In genomic region chr5:36462810-36463209, GRCm38 (mm10) we compare ENCODE assay signal across 8 mouse cellular contexts. TPM values are rescaled to one million over a fixed set of nuclear protein-coding genes. Genes with fewer than 3 reads are reported as not detected.
A peak's percentile ranks its signal among the peaks of the same experiment; 100 is the strongest.
DNase-seq lines count a peak whose midpoint lies in the region; ATAC-seq and TF ChIP-seq lines count a peak whose summit lies in the region.

No protein-coding gene starts in this region.

- H3K9ac ChIP-seq in MEL (ENCODE audit: control insufficient read depth, low read depth, low read length, poor library complexity, severe bottlenecking): no peak overlapping the region

- TF ChIP-seq EP300 in MEL (IDR thresholded peaks at IDR 0.05; ENCODE audit: low read depth in 1 of 2, low read length in 2 of 2): no peak

- peaks cover 24% of the 10 kb centered on the region for H3K79me2 ChIP-seq in MEL (ENCODE audit: control insufficient read depth, insufficient read depth, low read length, poor library complexity)

- H3K27ac ChIP-seq in MEL (ENCODE audit: control insufficient read depth, low read depth, low read length): no peak overlapping the region
- H3K27ac ChIP-seq in cerebellum, adult 2 months (ENCODE audit: insufficient read depth, low read length): no peak overlapping the region
- no peak overlapping the region for H3K27ac ChIP-seq in layer of hippocampus, adult 2 months

- 11% methylated on average over 7 of the region's 7 CpGs for WGBS in cerebellum, adult 2 months

- H3K27me3 ChIP-seq in MEL (ENCODE audit: control insufficient read depth in 1 of 2, insufficient read depth in 2 of 2, low read length in 2 of 2): no peaks in the 10 kb centered on the region
- H3K27me3 ChIP-seq in cerebellum, adult 2 months (ENCODE audit: control insufficient read depth, insufficient read depth, low read length): no peaks in the 10 kb centered on the region

- ATAC-seq in cerebellum, adult (ENCODE audit: insufficient number of reproducible peaks, low FRiP score, low TSS enrichment): no peak

- no peak for TF ChIP-seq POLR2A in MEL (IDR thresholded peaks at IDR 0.05; ENCODE audit: control insufficient read depth in 1 of 2, insufficient read depth in 1 of 2, low read depth in 1 of 2, low read length in 2 of 2, poor library complexity in 1 of 2)
- TF ChIP-seq POLR2A in cerebellum, adult 2 months (IDR thresholded peaks at IDR 0.05; ENCODE audit: borderline replicate concordance, insufficient read depth, low read length): no peak

- H3K4me1 ChIP-seq in MEL (ENCODE audit: control insufficient read depth in 1 of 2, insufficient read depth in 2 of 2, low read length in 2 of 2): peaks cover 2 to 15% of the 10 kb centered on the region in 2 experiments; a peak in 3 of 4 replicates
- peaks cover 4% of the 10 kb centered on the region; the same call in 1 of the 2 replicates for H3K4me1 ChIP-seq in cerebellum, adult 2 months (ENCODE audit: control insufficient read depth, insufficient read depth, low read length)

- peak; percentile 69 for DNase-seq in cerebellum, adult 11 months
- DNase-seq in MEL (ENCODE audit: low read depth, low spot score): peak; percentile 87
- peak; percentile 68 to 82 for DNase-seq in cerebellum, adult 2 months
- peak; percentile 56 for DNase-seq in gastrocnemius, postnatal 25 days
- DNase-seq in layer of hippocampus, adult 2 months (ENCODE audit: low spot score in 2 of 2): peak; percentile 58 to 89
- peak; percentile 89 for DNase-seq in lung, postnatal 36 days
- DNase-seq in spleen, adult 12 weeks (ENCODE audit: low spot score): peak; percentile 75

- peak; percentile 98 to 99 (median 99) for TF ChIP-seq CTCF in MEL (IDR thresholded peaks at IDR 0.05 in 2 of 3, conservative IDR thresholded peaks at IDR 0.05 in 1 of 3; ENCODE audit: control insufficient read depth in 1 of 3, insufficient read depth in 1 of 3, low read depth in 2 of 3, low read length in 3 of 3, poor library complexity in 1 of 3, severe bottlenecking in 1 of 3)
- TF ChIP-seq CTCF in cerebellum, adult 2 months (IDR thresholded peaks at IDR 0.05; ENCODE audit: borderline replicate concordance, insufficient read depth, low read depth, low read length): peak; percentile 88
- peak; percentile 98 for TF ChIP-seq CTCF in layer of hippocampus, adult 2 months (conservative IDR thresholded peaks at IDR 0.05)

- no peaks in the 10 kb centered on the region for H3K9me3 ChIP-seq in MEL (replicated peaks; ENCODE audit: insufficient read depth, low read length)

- peak; percentile 96 for TF ChIP-seq RAD21 in MEL (IDR thresholded peaks at IDR 0.05; ENCODE audit: low read depth, low read length)

- peaks cover 0 to 14% of the 10 kb centered on the region in 2 experiments; a peak in 2 of 4 replicates for H3K36me3 ChIP-seq in MEL (ENCODE audit: control insufficient read depth in 1 of 2, insufficient read depth in 2 of 2, low read length in 2 of 2)

- H3K4me3 ChIP-seq in MEL (ENCODE audit: control insufficient read depth in 1 of 2, insufficient read depth in 1 of 2, low read depth in 2 of 2, low read length in 2 of 2): no peak overlapping the region
- H3K4me3 ChIP-seq in cerebellum, adult 2 months (replicated peaks; ENCODE audit: insufficient read depth, low read depth, low read length): no peak overlapping the region
- H3K4me3 ChIP-seq in layer of hippocampus, adult 2 months: no peak overlapping the region

TF ChIP-seq in MEL, 35 proteins besides CTCF, POLR2A, EP300 and RAD21:
- peak; percentile 58 for TF ChIP-seq ZNF384 (IDR thresholded peaks at IDR 0.05; ENCODE audit: low read depth, low read length)
- TF ChIP-seq MYC (IDR thresholded peaks at IDR 0.05; ENCODE audit: low read depth, low read length): 0 out of 2 replicates have a peak, but pooled peaks have one; percentile 21
- TF ChIP-seq SMC3 (IDR thresholded peaks at IDR 0.05; ENCODE audit: low read depth, low read length): peak; percentile 99
- peak; percentile 92; the same call in 1 of the 2 replicates for TF ChIP-seq MAZ (IDR thresholded peaks at IDR 0.05; ENCODE audit: low read depth, low read length)
- no peak for TF ChIP-seq KAT2A (conservative IDR thresholded peaks at IDR 0.05; ENCODE audit: low read depth, low read length)
- TF ChIP-seq TAL1 (IDR thresholded peaks at IDR 0.05; ENCODE audit: low read length): no peak
- peak; percentile 71 for TF ChIP-seq SIN3A (IDR thresholded peaks at IDR 0.05; ENCODE audit: low read length)
- TF ChIP-seq ZC3H11A (IDR thresholded peaks at IDR 0.05; ENCODE audit: low read depth, low read length): peak; percentile 95

RNA-seq across cellular contexts. Expression of gene Grpel1, which starts 2.0 kb away (rescaled TPM):
- 68.0 and 75.7 TPM in 2 replicates for total RNA-seq in MEL (2012; rRNA removed)
- 10 to 100 TPM; 41.1 to 87.4 TPM for polyA plus RNA-seq in MEL (2012; ENCODE audit: insufficient read depth in 1 of 2, insufficient read length in 2 of 2, low read depth in 1 of 2, low replicate concordance in 2 of 2, missing spikeins in 1 of 2)
- polyA plus RNA-seq in cerebellum, adult 2 months (2012; rRNA removed): 25.8 and 27.3 TPM in 2 replicates
- 10 to 100 TPM; 31.7 to 33.2 TPM for total RNA-seq in gastrocnemius, postnatal 25 days (2021)
- 10 to 100 TPM; 24.0 to 24.5 TPM for total RNA-seq in layer of hippocampus, adult 2 months (2021)

RNA-seq across cellular contexts. Expression of gene Tada2b, which starts 21.3 kb away (rescaled TPM):
- 8.9 and 9.6 TPM in 2 replicates for total RNA-seq in MEL (2012; rRNA removed)
- 10 to 100 TPM in 1 of 2 experiments, not detected in 1; 24.9 TPM for polyA plus RNA-seq in MEL (2012; ENCODE audit: insufficient read depth in 1 of 2, insufficient read length in 2 of 2, low read depth in 1 of 2, low replicate concordance in 2 of 2, missing spikeins in 1 of 2)
- 18.6 and 19.2 TPM in 2 replicates for polyA plus RNA-seq in cerebellum, adult 2 months (2012; rRNA removed)
- 10 to 100 TPM; 10.5 to 11.6 TPM for total RNA-seq in gastrocnemius, postnatal 25 days (2021)
- 10 to 100 TPM; 36.9 to 37.2 TPM for total RNA-seq in layer of hippocampus, adult 2 months (2021)

RNA-seq across cellular contexts. Expression of gene Ccdc96, which starts 21.6 kb away (rescaled TPM):
- 0.23 and 0.31 TPM in 2 replicates for total RNA-seq in MEL (2012; rRNA removed)
- polyA plus RNA-seq in MEL (2012; ENCODE audit: insufficient read depth in 1 of 2, insufficient read length in 2 of 2, low read depth in 1 of 2, low replicate concordance in 2 of 2, missing spikeins in 1 of 2): under 1 TPM in 1 of 2 experiments, not detected in 1; 0.64 TPM
- 1.0 and 1.4 TPM in 2 replicates for polyA plus RNA-seq in cerebellum, adult 2 months (2012; rRNA removed)
- total RNA-seq in gastrocnemius, postnatal 25 days (2021): under 1 TPM; 0.08 to 0.11 TPM
- 1 to 10 TPM in 1 of 2 experiments, under 1 TPM in 1; 0.91 to 1.3 TPM for total RNA-seq in layer of hippocampus, adult 2 months (2021)
